Mouse (Mus musculus) lung, adult 2 months (tissue): ENCODE results near the gene Utf1.

Experiments used
- CTCF ChIP-seq: fragments of 200-500 bp; IDR thresholded peaks from 2 replicates; pipeline ENCODE4 v1.5.1; 2011; ENCODE audit warnings: mild to moderate bottlenecking, low read length, control low read depth; ENCODE audit not compliant: insufficient read depth
- POLR2A ChIP-seq: fragments of 200-500 bp; IDR thresholded peaks from 2 replicates; pipeline ENCODE4 v1.6.1; 2011; ENCODE audit warnings: low read depth, mild to moderate bottlenecking, control low read depth, low read length, borderline replicate concordance; ENCODE audit errors: extremely low read depth

- no peak for TF ChIP-seq POLR2A
- no peak for TF ChIP-seq CTCF
Observed at GRCm38 (mm10) chr7:139898606-139899005, 45.0 kb upstream of the Utf1 start.
